Mouse (Mus musculus): ENCODE measurements around the gene Hesx1.

DNA sequence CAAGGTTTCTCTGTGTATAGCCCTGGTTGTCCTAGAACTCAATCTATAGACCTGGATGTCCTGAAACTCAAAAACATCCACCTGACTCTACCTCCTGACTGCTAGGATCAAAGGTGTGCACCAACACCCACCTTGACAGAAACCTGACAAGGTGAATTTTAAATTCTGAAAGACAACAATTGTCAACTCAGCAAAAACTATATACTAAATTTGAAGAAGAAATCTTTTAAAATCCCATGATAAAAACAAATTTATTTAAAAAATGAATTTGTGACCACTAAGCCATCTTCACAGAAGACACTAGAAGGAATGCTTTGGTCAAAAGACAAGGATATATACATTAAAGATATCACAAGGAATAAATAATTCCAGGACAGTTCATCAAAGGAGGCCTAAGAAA is 2.0 kb downstream of the Hesx1 start:
- TF ChIP-seq POLR2A (IDR thresholded peaks at IDR 0.05; ENCODE audit: borderline replicate concordance, extremely low read depth, low read depth, low read length) = no peak
- no peak for TF ChIP-seq CTCF (IDR thresholded peaks at IDR 0.05; ENCODE audit: insufficient read depth, low read length)
